Mouse (Mus musculus): ENCODE data around the gene Tcp11l2. TPM values are rescaled to one million over a fixed set of nuclear protein-coding genes. Genes with fewer than 3 reads are reported as not detected.

The Tcp11l2 gene
- polyA plus RNA-seq, 1 experiment from 2014 or later: 23.8 TPM

DNA sequence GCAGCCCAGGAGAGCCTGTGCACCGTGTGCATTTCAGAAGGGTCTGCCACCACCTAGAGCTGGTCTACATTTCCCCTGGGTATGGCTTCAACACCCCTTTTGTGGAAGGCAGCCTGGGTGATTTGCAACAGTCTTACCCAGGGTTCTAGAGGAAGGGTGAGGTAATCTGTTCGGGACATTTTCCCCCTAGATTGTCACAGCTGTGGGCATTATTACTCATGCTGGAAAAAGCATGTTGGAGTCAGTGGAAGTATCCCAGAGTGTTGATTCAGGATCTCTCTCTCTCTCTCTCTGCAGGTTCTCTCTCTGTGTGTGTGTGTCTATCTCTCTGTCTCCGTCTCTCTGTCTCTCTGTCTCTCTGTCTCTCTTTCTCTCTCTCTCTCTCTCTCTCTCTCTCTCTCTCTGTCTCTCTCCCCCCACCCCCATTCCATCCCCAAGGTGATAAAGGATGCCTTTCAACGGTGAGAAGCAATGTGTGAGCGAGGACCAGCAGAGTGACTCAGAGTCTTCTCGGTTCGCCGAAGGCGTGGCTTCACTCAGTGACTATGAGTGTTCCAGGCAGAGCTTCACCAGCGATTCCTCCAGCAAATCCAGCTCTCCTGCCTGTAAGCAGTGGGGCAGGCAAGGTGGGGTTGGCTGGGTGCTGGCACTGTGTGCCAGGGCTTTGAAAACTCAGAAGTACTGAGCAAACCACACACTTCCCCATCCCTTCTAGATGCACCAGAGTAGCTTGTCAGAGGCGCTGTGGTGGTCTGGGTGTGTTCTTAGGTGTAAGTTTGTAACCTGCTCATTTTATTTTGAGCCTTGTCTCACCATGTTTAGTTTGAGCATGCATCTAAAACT lies 8.2 kb downstream of the Tcp11l2 start:
- Histone ChIP-seq H3K4me1 (replicated peaks) (no peaks in the 10 kb centered on the region), H3K9me3 (no peaks in the 10 kb centered on the region), H3K4me2 (no peak overlapping the region), H3K27ac (replicated peaks) (no peak overlapping the region), H3K4me3 (no peak overlapping the region), H3K9ac (no peak overlapping the region), H3K36me3 (no peaks in the 10 kb centered on the region), H3K27me3 (no peaks in the 10 kb centered on the region)
- WGBS: 78% methylated on average over 11 of the region's 11 CpGs
- no peak for ATAC-seq (ENCODE audit: low FRiP score, low read depth)

DNA sequence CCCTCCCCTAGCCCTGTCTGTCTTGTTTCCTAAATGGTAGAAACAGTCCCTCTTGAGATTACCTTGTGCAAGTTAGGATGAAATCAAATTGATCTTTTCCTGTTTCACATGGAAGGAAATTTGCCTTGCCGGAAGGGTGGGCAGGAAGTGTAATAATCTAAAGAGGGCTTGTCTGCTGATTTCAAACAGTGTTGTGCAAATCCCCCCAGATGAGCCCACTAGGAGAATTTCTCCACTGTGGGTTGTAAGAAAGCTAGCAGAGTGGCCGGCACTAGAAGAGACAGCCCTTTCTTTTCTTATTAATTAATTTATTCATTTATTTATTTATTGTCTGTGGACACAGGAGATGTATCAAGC lies 8.8 kb downstream of the Tcp11l2 start:
- Histone ChIP-seq H3K36me3 (peaks cover 2% of the 10 kb centered on the region; the same call in 1 of the 2 replicates), H3K4me3 (no peak overlapping the region), H3K27me3 (no peaks in the 10 kb centered on the region), H3K9me3 (no peaks in the 10 kb centered on the region), H3K4me1 (replicated peaks) (no peaks in the 10 kb centered on the region), H3K9ac (no peak overlapping the region), H3K4me2 (no peak overlapping the region), H3K27ac (replicated peaks) (no peak overlapping the region)
- no peak for ATAC-seq (ENCODE audit: low FRiP score, low read depth)
- 89% methylated on average over 2 of the region's 2 CpGs for WGBS

DNA sequence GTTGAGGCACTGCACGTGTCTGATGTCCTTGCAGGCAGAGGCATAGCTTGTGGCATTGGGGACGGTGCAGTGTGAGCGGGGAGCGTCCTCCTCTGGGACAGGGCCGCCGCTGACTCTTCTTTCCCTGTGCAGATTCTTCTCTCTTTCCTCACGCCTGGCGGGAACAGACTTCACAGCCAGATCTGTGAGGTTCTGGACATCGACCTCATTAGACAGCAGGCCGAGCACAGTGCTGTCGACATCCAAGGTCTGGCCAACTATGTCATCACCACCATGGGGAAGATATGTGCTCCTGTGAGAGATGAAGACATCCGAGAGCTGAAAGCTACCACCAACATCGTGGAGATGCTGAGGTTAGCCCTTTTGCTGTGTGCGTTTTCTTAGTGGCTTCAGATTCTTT lies 14.5 kb downstream of the Tcp11l2 start:
- no peaks in the 10 kb centered on the region for H3K4me1 ChIP-seq (replicated peaks)
- H3K9me3 ChIP-seq: no peaks in the 10 kb centered on the region
- no peak overlapping the region for H3K4me2 ChIP-seq
- H3K36me3 ChIP-seq: peaks cover 5% of the 10 kb centered on the region
- no peak overlapping the region for H3K9ac ChIP-seq
- H3K27me3 ChIP-seq: no peaks in the 10 kb centered on the region
- no peak overlapping the region for H3K4me3 ChIP-seq
- H3K27ac ChIP-seq (replicated peaks): no peak overlapping the region
- ATAC-seq (ENCODE audit: low FRiP score, low read depth): no peak
- WGBS: 86% methylated on average over 14 of the region's 14 CpGs

- no peak overlapping the region for H3K4me2 ChIP-seq
- no peaks in the 10 kb centered on the region for H3K27me3 ChIP-seq
- H3K4me3 ChIP-seq: no peak overlapping the region
- H3K27ac ChIP-seq (replicated peaks): no peak overlapping the region
- ATAC-seq (ENCODE audit: low FRiP score, low read depth): no peak
- no peak overlapping the region for H3K9ac ChIP-seq
- 89% methylated on average over 2 of the region's 2 CpGs for WGBS
- H3K9me3 ChIP-seq: no peaks in the 10 kb centered on the region
- no peaks in the 10 kb centered on the region for H3K4me1 ChIP-seq (replicated peaks)
- H3K36me3 ChIP-seq: peaks cover 5% of the 10 kb centered on the region
Measured at GRCm38 (mm10) chr10:84591640-84592148, 15.3 kb downstream of the Tcp11l2 start.

- WGBS: 57% methylated on average over 3 of the region's 3 CpGs
- H3K4me1 ChIP-seq (replicated peaks): no peaks in the 10 kb centered on the region
- H3K4me3 ChIP-seq: no peak overlapping the region
- H3K27ac ChIP-seq (replicated peaks): no peak overlapping the region
- no peaks in the 10 kb centered on the region for H3K9me3 ChIP-seq
- no peak overlapping the region for H3K9ac ChIP-seq
- no peaks in the 10 kb centered on the region for H3K27me3 ChIP-seq
- ATAC-seq (ENCODE audit: low FRiP score, low read depth): no peak
- no peak overlapping the region for H3K4me2 ChIP-seq
- peaks cover 5% of the 10 kb centered on the region for H3K36me3 ChIP-seq
Measured at GRCm38 (mm10) chr10:84592745-84593144, 16.3 kb downstream of the Tcp11l2 start.

DNA sequence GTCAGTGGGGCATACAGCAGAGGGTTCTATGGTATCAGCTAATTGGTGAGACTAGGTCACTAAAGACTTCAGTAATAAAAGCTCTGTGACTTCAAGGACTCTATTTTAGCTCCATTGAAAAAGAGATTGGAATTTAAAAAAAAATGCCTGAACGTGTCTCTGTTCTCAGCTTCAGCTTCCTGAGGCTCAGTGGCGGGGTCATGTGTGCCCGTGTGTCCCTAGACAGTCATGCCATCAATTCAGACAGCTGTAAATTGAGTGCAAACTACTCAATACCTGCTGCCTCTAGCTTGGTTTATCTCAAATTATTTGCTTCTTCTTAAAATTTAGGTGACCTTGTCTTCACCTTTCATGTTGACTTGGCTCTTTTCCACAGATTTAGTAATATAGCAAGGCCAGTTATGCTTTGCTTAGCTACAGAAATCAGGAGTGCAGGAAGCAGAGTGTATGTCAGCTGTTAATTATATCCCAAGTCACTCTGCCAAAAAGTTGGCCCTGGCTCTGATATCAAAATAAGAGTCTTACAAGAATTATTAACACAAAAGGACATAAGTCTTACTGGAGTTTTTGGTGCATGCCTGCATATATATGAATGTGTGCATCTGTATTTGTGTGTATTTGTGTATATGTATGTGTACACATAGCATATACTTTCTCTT lies 20.8 kb downstream of the Tcp11l2 start:
- no peak overlapping the region for H3K4me2 ChIP-seq
- no peak overlapping the region for H3K9ac ChIP-seq
- H3K4me3 ChIP-seq: no peak overlapping the region
- H3K9me3 ChIP-seq: no peaks in the 10 kb centered on the region
- no peaks in the 10 kb centered on the region for H3K27me3 ChIP-seq
- H3K4me1 ChIP-seq (replicated peaks): no peaks in the 10 kb centered on the region
- 74% methylated on average over 3 of the region's 3 CpGs for WGBS
- H3K36me3 ChIP-seq: no peaks in the 10 kb centered on the region
- no peak for ATAC-seq (ENCODE audit: low FRiP score, low read depth)
- no peak overlapping the region for H3K27ac ChIP-seq (replicated peaks)

GRCm38 (mm10) chr10:84598172-84598571 lies 21.7 kb downstream of the Tcp11l2 start:
- Histone ChIP-seq H3K36me3 (no peaks in the 10 kb centered on the region), H3K27me3 (no peaks in the 10 kb centered on the region), H3K9me3 (no peaks in the 10 kb centered on the region), H3K4me3 (no peak overlapping the region), H3K4me1 (replicated peaks) (no peaks in the 10 kb centered on the region), H3K9ac (no peak overlapping the region), H3K4me2 (no peak overlapping the region), H3K27ac (replicated peaks) (no peak overlapping the region)
- 27% methylated on average over 1 of the region's 1 CpGs for WGBS
- ATAC-seq (ENCODE audit: low FRiP score, low read depth): no peak

- H3K4me2 ChIP-seq: no peak overlapping the region
- no peaks in the 10 kb centered on the region for H3K4me1 ChIP-seq (replicated peaks)
- no peaks in the 10 kb centered on the region for H3K27me3 ChIP-seq
- H3K9me3 ChIP-seq: no peaks in the 10 kb centered on the region
- WGBS: 84% methylated on average over 6 of the region's 6 CpGs
- no peak for ATAC-seq (ENCODE audit: low FRiP score, low read depth)
- no peak overlapping the region for H3K9ac ChIP-seq
- H3K27ac ChIP-seq (replicated peaks): no peak overlapping the region
- H3K4me3 ChIP-seq: no peak overlapping the region
- H3K36me3 ChIP-seq: 0 out of 2 replicates have a peak, but pooled peaks cover 4% of the 10 kb centered on the region
Measured at GRCm38 (mm10) chr10:84600136-84600535, 23.7 kb downstream of the Tcp11l2 start.

- ATAC-seq (ENCODE audit: low FRiP score, low read depth): no peak
- 58% methylated on average over 1 of the region's 1 CpGs for WGBS
- Histone ChIP-seq H3K9ac (no peak overlapping the region), H3K4me2 (no peak overlapping the region), H3K27ac (replicated peaks) (no peak overlapping the region), H3K4me1 (replicated peaks) (no peaks in the 10 kb centered on the region), H3K4me3 (no peak overlapping the region), H3K36me3 (0 out of 2 replicates have a peak, but pooled peaks cover 4% of the 10 kb centered on the region), H3K9me3 (no peaks in the 10 kb centered on the region), H3K27me3 (no peaks in the 10 kb centered on the region)
Measured at GRCm38 (mm10) chr10:84604335-84604734, 27.9 kb downstream of the Tcp11l2 start.

GRCm38 (mm10) chr10:84608361-84608760 lies 31.9 kb downstream of the Tcp11l2 start:
- WGBS: 89% methylated on average over 3 of the region's 3 CpGs

GRCm38 (mm10) chr10:84610324-84610723 lies 33.9 kb downstream of the Tcp11l2 start:
- 0 out of 2 replicates have a peak, but pooled peaks cover 7% of the 10 kb centered on the region for H3K36me3 ChIP-seq
- no peak overlapping the region for H3K4me2 ChIP-seq
- H3K27me3 ChIP-seq: no peaks in the 10 kb centered on the region
- no peaks in the 10 kb centered on the region for H3K9me3 ChIP-seq
- H3K9ac ChIP-seq: no peak overlapping the region
- 77% methylated on average over 4 of the region's 4 CpGs for WGBS
- H3K4me1 ChIP-seq (replicated peaks): no peaks in the 10 kb centered on the region
- no peak overlapping the region for H3K4me3 ChIP-seq
- H3K27ac ChIP-seq (replicated peaks): no peak overlapping the region
- ATAC-seq (ENCODE audit: low FRiP score, low read depth): no peak

More at GRCm38 (mm10) chr10:84608361-84608760, 31.9 kb downstream of the Tcp11l2 start:
- ATAC-seq (ENCODE audit: low FRiP score, low read depth): no peak
- H3K9me3 ChIP-seq: no peaks in the 10 kb centered on the region
- no peak overlapping the region for H3K9ac ChIP-seq
- no peaks in the 10 kb centered on the region for H3K4me1 ChIP-seq (replicated peaks)
- no peaks in the 10 kb centered on the region for H3K27me3 ChIP-seq
- no peak overlapping the region for H3K27ac ChIP-seq (replicated peaks)
- H3K36me3 ChIP-seq: 0 out of 2 replicates have a peak, but pooled peaks cover 7% of the 10 kb centered on the region
- no peak overlapping the region for H3K4me3 ChIP-seq
- H3K4me2 ChIP-seq: no peak overlapping the region

DNA sequence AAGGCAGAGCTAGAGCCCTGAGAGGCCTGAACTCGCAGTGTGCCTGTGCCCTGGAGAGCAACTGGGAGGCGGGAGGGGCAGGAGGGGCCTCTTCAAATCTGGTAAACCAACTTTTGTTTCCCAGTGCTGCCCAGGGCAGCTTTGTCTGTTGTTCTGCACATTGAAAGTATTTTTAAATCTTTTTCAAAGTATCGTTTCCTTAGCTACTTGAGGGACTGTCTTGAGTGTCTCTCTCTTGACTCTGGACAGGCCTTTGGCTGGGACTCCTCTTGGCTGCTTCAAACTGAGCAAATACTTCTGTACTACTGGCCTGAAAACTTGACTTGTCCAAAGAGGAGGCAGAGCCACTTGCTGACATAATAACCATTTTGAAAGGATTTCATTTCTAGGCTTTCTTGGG lies 34.4 kb downstream of the Tcp11l2 start:
- H3K9ac ChIP-seq: no peak overlapping the region
- no peak for ATAC-seq (ENCODE audit: low FRiP score, low read depth)
- WGBS: 86% methylated on average over 3 of the region's 3 CpGs

More for the DNA sequence above, 34.4 kb downstream of the Tcp11l2 start:
- H3K4me1 ChIP-seq (replicated peaks): no peaks in the 10 kb centered on the region
- H3K4me2 ChIP-seq: no peak overlapping the region
- H3K36me3 ChIP-seq: 0 out of 2 replicates have a peak, but pooled peaks cover 7% of the 10 kb centered on the region
- H3K27me3 ChIP-seq: no peaks in the 10 kb centered on the region
- no peak overlapping the region for H3K27ac ChIP-seq (replicated peaks)
- H3K9me3 ChIP-seq: no peaks in the 10 kb centered on the region
- no peak overlapping the region for H3K4me3 ChIP-seq

All from hindbrain, embryonic 15.5 days (tissue).